Mouse (Mus musculus): ENCODE data around the gene Trmt61a.

DNA sequence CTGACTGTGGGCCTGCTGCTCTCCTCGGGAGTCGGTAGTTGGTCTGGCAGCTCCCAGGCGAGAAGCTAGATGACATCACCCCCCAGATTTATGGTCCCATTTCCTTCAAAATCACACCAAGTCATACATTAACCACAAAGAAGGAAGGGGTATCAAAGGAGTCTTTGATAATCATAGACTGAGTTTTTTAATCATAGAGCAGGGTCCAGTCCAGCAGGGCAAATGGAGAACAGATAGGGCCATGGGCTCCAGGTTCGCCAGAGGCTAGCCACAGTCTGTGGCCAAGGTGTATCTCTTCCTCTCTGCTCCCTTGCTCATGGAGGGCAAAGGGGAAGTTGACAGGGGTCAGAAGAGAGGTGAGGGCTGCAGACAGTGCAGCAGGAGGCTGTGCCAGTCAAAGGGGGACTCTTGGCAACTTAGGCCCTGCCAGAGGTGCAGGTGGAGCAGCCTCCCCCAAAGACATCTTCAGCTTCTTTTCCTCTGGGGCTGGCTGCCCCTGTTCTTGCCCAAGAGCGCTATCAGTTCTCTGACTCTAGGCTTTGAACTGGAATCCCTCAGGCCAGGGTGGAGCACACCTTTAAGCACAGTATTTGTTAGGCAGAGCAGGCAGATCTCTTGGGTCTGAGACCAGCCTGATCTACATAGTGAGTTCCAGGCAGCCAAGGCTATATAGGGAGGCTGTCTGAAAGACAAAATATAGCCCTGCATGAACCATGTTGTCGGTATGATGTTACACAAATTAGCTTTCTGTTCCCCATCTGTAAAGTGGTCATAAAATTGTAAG, 1.9 kb upstream of the Trmt61a start:
- TF ChIP-seq CTCF (conservative IDR thresholded peaks at IDR 0.05; ENCODE audit: low read length), result no peak
- no peak for TF ChIP-seq NANOG (IDR thresholded peaks at IDR 0.05; ENCODE audit: borderline replicate concordance, low read length)
- TF ChIP-seq POU5F1 (IDR thresholded peaks at IDR 0.05; ENCODE audit: borderline replicate concordance, low read length), result no peak

Data from E14TG2a.4 (cell line).